Mouse (Mus musculus): ENCODE results near the gene Vmn1r41. TPM values are rescaled to one million over a fixed set of nuclear protein-coding genes. Genes with fewer than 3 reads are reported as not detected.

Vmn1r41 gene
- polyA plus RNA-seq (2012; rRNA removed) (not detected in 2 replicates), polyA plus RNA-seq (2014; fragmentation: Nextera tagmentation; extraction: Ambion mirVana) (not detected in 2 replicates)

GRCm38 (mm10) chr6:89740466-89740865, at the start of gene Vmn1r41:
Vmn1r41 (plus strand) TSS chr6:89740766.
- Histone ChIP-seq H3K27me3 (ENCODE audit: control insufficient read depth, insufficient read depth, low read length) (no peaks in the 10 kb centered on the region), H3K4me3 (ENCODE audit: insufficient read depth in 1 of 2, low read depth in 2 of 2, low read length in 2 of 2) (no peak within 1 kb of the TSS), H3K4me1 (replicated peaks; ENCODE audit: control insufficient read depth in 2 of 2, insufficient read depth in 2 of 2, low read length in 1 of 2) (no peaks in the 10 kb centered on the region), H3K4me2 (ENCODE audit: low read depth) (no peak within 1 kb of the TSS), H3K27ac (no peak within 1 kb of the TSS), H3K9me3 (ENCODE audit: control insufficient read depth, low read length) (no peaks in the 10 kb centered on the region), H3K9ac (replicated peaks) (no peak within 1 kb of the TSS), H3K36me3 (replicated peaks; ENCODE audit: control insufficient read depth, insufficient read depth, low read depth) (no peaks in the 10 kb centered on the region)
- ATAC-seq (ENCODE audit: insufficient read depth): no peak
- TF ChIP-seq EP300 (IDR thresholded peaks at IDR 0.05; ENCODE audit: low read depth) (no peak), CTCF (IDR thresholded peaks at IDR 0.05; ENCODE audit: low read depth) (no peak)
- DNase-seq (ENCODE audit: low read depth in 3 of 3, low spot score in 3 of 3): no peak

- no peaks in the 10 kb centered on the region for H3K36me3 ChIP-seq (replicated peaks; ENCODE audit: control insufficient read depth, insufficient read depth, low read depth)
- no peak for TF ChIP-seq EP300 (IDR thresholded peaks at IDR 0.05; ENCODE audit: low read depth)
- no peak for TF ChIP-seq CTCF (IDR thresholded peaks at IDR 0.05; ENCODE audit: low read depth)
- H3K27ac ChIP-seq: no peak overlapping the region
- ATAC-seq (ENCODE audit: insufficient read depth): no peak
- H3K4me3 ChIP-seq (ENCODE audit: insufficient read depth in 1 of 2, low read depth in 2 of 2, low read length in 2 of 2): no peak overlapping the region
- no peaks in the 10 kb centered on the region for H3K9me3 ChIP-seq (ENCODE audit: control insufficient read depth, low read length)
- no peak for DNase-seq (ENCODE audit: low read depth in 3 of 3, low spot score in 3 of 3)
- H3K4me1 ChIP-seq (replicated peaks; ENCODE audit: control insufficient read depth in 2 of 2, insufficient read depth in 2 of 2, low read length in 1 of 2): no peaks in the 10 kb centered on the region
- 44% methylated on average over 2 of the region's 2 CpGs for WGBS (ENCODE audit: insufficient replicate concordance)
- no peak overlapping the region for H3K9ac ChIP-seq (replicated peaks)
- H3K4me2 ChIP-seq (ENCODE audit: low read depth): no peak overlapping the region
- H3K27me3 ChIP-seq (ENCODE audit: control insufficient read depth, insufficient read depth, low read length): no peaks in the 10 kb centered on the region
These were observed 33.9 kb upstream of the Vmn1r41 start for GRCm38 (mm10) chr6:89706624-89707023.

DNA sequence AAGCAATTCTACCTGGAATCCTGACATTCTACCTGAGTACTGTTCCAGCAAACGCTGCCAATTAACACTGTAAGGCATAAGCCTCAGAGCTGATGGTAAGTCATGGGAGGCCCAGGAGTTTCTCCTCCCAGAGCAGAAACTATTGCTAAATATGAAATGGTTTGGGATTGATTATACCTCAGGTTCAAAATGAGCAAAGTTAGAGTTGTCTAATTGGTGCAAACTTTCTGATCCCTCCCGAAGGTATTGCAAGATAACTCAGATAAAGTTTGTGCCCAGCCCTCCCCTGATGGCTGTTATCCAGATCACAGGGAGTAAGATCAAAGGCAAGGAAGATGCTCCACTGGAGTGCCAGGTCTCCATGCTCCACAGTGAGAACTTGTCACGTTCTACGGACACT, 33.3 kb upstream of the Vmn1r41 start, which contains the start of gene Vmn1r40:
Vmn1r40 (plus strand) TSS at position 301 of the 400 bp plus-strand sequence.
- no peak for TF ChIP-seq CTCF (IDR thresholded peaks at IDR 0.05; ENCODE audit: low read depth)
- TF ChIP-seq EP300 (IDR thresholded peaks at IDR 0.05; ENCODE audit: low read depth): no peak
- 53% methylated on average over 4 of the region's 4 CpGs for WGBS (ENCODE audit: insufficient replicate concordance)
- Histone ChIP-seq H3K9me3 (ENCODE audit: control insufficient read depth, low read length) (no peaks in the 10 kb centered on the region), H3K4me1 (replicated peaks; ENCODE audit: control insufficient read depth in 2 of 2, insufficient read depth in 2 of 2, low read length in 1 of 2) (no peaks in the 10 kb centered on the region), H3K27ac (no peak within 1 kb of the TSS), H3K9ac (replicated peaks) (no peak within 1 kb of the TSS), H3K27me3 (ENCODE audit: control insufficient read depth, insufficient read depth, low read length) (no peaks in the 10 kb centered on the region), H3K36me3 (replicated peaks; ENCODE audit: control insufficient read depth, insufficient read depth, low read depth) (no peaks in the 10 kb centered on the region), H3K4me2 (ENCODE audit: low read depth) (no peak within 1 kb of the TSS), H3K4me3 (ENCODE audit: insufficient read depth in 1 of 2, low read depth in 2 of 2, low read length in 2 of 2) (no peak within 1 kb of the TSS)
- ATAC-seq (ENCODE audit: insufficient read depth) (no peak), DNase-seq (ENCODE audit: low read depth in 3 of 3, low spot score in 3 of 3) (no peak)

GRCm38 (mm10) chr6:89718051-89718450, 22.5 kb upstream of the Vmn1r41 start:
- H3K27me3 ChIP-seq (ENCODE audit: control insufficient read depth, insufficient read depth, low read length): no peaks in the 10 kb centered on the region
- no peak for DNase-seq (ENCODE audit: low read depth in 3 of 3, low spot score in 3 of 3)

DNA sequence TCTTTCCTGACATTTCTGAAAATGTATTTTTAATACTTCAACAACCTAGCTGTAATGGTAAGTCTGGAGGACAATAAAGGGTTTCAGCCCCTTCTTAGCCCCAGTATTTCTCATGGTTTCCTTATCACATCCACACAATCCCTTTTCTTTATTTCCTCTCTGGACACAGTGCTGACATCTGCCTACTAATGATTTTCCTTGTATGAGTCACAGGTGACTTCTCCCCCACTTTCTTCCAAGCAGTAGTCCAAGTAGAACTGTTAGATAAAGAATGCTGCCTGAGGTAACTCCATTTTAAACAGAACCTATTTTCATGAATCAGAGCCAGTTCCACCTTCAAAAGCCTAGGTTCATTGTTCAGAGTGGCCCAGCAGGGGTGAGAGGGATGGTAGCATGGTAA, 2.2 kb downstream of the Vmn1r41 start:
- DNase-seq (ENCODE audit: low read depth in 3 of 3, low spot score in 3 of 3): no peak
- Histone ChIP-seq H3K4me3 (ENCODE audit: insufficient read depth in 1 of 2, low read depth in 2 of 2, low read length in 2 of 2) (no peak overlapping the region), H3K27me3 (ENCODE audit: control insufficient read depth, insufficient read depth, low read length) (no peaks in the 10 kb centered on the region), H3K27ac (no peak overlapping the region), H3K9ac (replicated peaks) (no peak overlapping the region), H3K36me3 (replicated peaks; ENCODE audit: control insufficient read depth, insufficient read depth, low read depth) (no peaks in the 10 kb centered on the region), H3K9me3 (ENCODE audit: control insufficient read depth, low read length) (no peaks in the 10 kb centered on the region), H3K4me1 (replicated peaks; ENCODE audit: control insufficient read depth in 2 of 2, insufficient read depth in 2 of 2, low read length in 1 of 2) (no peaks in the 10 kb centered on the region), H3K4me2 (ENCODE audit: low read depth) (no peak overlapping the region)
- no peak for ATAC-seq (ENCODE audit: insufficient read depth)
- TF ChIP-seq CTCF (IDR thresholded peaks at IDR 0.05; ENCODE audit: low read depth) (no peak), EP300 (IDR thresholded peaks at IDR 0.05; ENCODE audit: low read depth) (no peak)

More at GRCm38 (mm10) chr6:89718051-89718450, 22.5 kb upstream of the Vmn1r41 start:
- no peak overlapping the region for H3K9ac ChIP-seq (replicated peaks)
- no peaks in the 10 kb centered on the region for H3K4me1 ChIP-seq (replicated peaks; ENCODE audit: control insufficient read depth in 2 of 2, insufficient read depth in 2 of 2, low read length in 1 of 2)
- H3K4me2 ChIP-seq (ENCODE audit: low read depth): no peak overlapping the region
- no peak overlapping the region for H3K27ac ChIP-seq
- H3K4me3 ChIP-seq (ENCODE audit: insufficient read depth in 1 of 2, low read depth in 2 of 2, low read length in 2 of 2): no peak overlapping the region
- no peaks in the 10 kb centered on the region for H3K36me3 ChIP-seq (replicated peaks; ENCODE audit: control insufficient read depth, insufficient read depth, low read depth)
- H3K9me3 ChIP-seq (ENCODE audit: control insufficient read depth, low read length): no peaks in the 10 kb centered on the region
- TF ChIP-seq CTCF (IDR thresholded peaks at IDR 0.05; ENCODE audit: low read depth): no peak
- no peak for TF ChIP-seq EP300 (IDR thresholded peaks at IDR 0.05; ENCODE audit: low read depth)
- no peak for ATAC-seq (ENCODE audit: insufficient read depth)
